Mouse (Mus musculus) mammary gland, adult 2 months (tissue): ENCODE data around the gene Tifab. TPM values are rescaled to one million over a fixed set of nuclear protein-coding genes. Genes with fewer than 3 reads are reported as not detected.

ENCODE experiments used
- polyA plus RNA-seq: library from polyadenylated mRNA; depleted of rRNA; stranded (reverse); fragments of >200 nt; gene quantifications from 2 replicates; pipeline ENCODE4 v1.2.3, GENCODE M21; 2012; ENCODE audit warnings: low replicate concordance; rRNA removed

The Tifab gene
- polyA plus RNA-seq = 9.5 and 10.2 TPM in 2 replicates

DNA sequence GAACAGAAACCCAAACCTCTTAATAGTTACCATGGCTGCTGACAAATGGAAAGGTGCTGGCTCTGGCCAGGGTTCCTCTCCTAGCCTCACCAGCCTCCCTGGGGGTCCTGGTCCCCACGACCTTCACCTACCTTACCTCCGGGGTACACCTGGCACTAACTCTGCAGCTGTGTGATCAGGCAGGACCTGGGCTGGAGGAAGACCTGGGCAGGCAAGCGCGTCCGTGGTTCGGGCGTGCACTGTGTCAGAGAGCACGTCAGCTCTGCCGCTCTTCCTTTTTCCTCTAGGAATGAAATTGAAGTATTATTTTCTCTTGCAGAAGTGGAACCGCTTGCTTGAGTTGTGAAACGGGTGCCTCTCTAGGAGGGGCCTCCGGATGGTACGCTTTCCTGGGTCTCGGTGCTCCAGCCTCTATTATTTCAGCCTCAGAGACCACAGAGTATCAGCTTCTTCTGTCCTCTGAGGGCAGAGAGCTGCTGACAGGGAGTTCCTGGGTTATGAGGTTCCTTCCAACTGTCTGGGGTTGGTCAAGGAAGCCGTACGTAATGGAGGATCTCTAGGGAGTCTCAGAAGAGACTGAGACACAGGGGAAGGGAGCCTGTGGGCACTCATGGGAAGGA, at the start of gene Tifab:
TSS of gene Tifab (minus strand) at position 470 of the 620 bp plus-strand sequence.

DNA sequence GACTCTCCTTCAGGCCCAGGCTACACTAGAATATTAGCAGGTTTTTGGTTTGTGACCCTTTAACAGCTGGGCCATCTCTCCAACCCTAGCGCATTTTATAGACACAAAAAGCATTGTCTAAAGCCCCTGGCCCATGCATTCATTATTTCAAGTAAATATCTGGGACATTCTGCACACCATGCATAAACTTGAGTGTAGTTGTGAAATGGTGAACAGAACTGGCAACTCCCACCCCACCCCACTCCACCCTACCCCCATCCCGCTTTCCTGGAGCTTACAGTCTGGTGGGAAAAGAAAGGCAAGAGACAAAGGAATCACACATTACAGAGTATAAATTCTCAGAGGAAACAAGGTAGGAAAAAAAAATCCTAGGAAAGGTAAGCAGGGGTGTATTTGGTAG, 42.5 kb downstream of the Tifab start, which contains the start of gene H2afy:
TSS of gene H2afy (minus strand) at position 162 of the 400 bp plus-strand sequence.

Other genes starting within 250 kb of the Tifab start
- 57.3 and 138 TPM in 2 replicates for gene H2afy, start 42.5 kb downstream of the Tifab start, polyA plus RNA-seq
- gene Neurog1, start 73.3 kb upstream of the Tifab start, polyA plus RNA-seq = not detected in 2 replicates
- gene Cxcl14, start 117.7 kb upstream of the Tifab start, polyA plus RNA-seq = 96.7 and 173 TPM in 2 replicates
- not detected in 2 replicates for gene Gm3045, start 247.7 kb upstream of the Tifab start, polyA plus RNA-seq